Comparison of ENCODE assay signal across 8 mouse cellular contexts in the genomic region with DNA sequence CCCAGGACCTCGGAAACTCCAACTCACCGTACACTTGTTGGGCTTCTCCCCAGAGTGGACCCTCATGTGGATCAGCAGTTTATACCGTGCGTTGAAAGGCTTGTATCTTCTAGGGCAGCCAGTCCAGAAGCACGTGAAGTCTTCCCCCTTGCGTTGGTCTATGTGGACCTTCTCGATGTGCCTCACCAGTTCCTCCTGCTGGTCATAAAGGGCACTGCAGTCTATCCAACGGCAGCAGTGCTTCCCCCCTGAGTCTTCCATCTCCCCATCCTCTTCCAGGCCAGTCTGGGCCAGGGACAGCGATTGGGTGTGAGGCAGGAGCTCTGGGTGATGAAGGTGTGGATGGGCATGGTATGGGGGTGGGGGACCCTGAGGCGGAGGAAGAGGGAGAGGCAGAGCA.
DNase-seq lines count a peak whose midpoint lies in the region; ATAC-seq and TF ChIP-seq lines count a peak whose summit lies in the region.

No protein-coding gene starts in this region.

- H3K79me2 ChIP-seq in liver, adult 2 months (ENCODE audit: control insufficient read depth, insufficient read depth, low read length) = no peaks in the 10 kb centered on the region

- TF ChIP-seq CTCF in brain, embryonic 14.5 days (IDR thresholded peaks at IDR 0.05; ENCODE audit: borderline replicate concordance, extremely low read depth, insufficient read depth, insufficient read length) = peak; percentile 64
- peak; percentile 89 for TF ChIP-seq CTCF in liver, adult 2 months (IDR thresholded peaks at IDR 0.05; ENCODE audit: low read depth, low read length)
- peak; percentile 52; the same call in 1 of the 2 replicates for TF ChIP-seq CTCF in spleen, adult 2 months (IDR thresholded peaks at IDR 0.05; ENCODE audit: extremely low read depth, insufficient read depth, insufficient read length, insufficient replicate concordance)

- no peaks in the 10 kb centered on the region for H3K4me1 ChIP-seq in forebrain, embryonic 11.5 days (replicated peaks; ENCODE audit: control insufficient read depth, insufficient read depth, low read length)
- peaks cover 6% of the 10 kb centered on the region; the same call in 1 of the 2 replicates for H3K4me1 ChIP-seq in forebrain, embryonic 13.5 days
- H3K4me1 ChIP-seq in midbrain, embryonic 10.5 days = 0 out of 2 replicates have a peak, but pooled peaks cover 8% of the 10 kb centered on the region
- H3K4me1 ChIP-seq in midbrain, embryonic 13.5 days (replicated peaks) = no peaks in the 10 kb centered on the region
- H3K4me1 ChIP-seq in liver, adult 2 months (ENCODE audit: control insufficient read depth, insufficient read depth, low read length) = no peaks in the 10 kb centered on the region
- H3K4me1 ChIP-seq in spleen, adult 2 months (ENCODE audit: control insufficient read depth, insufficient read depth, insufficient read length) = no peaks in the 10 kb centered on the region
- H3K4me1 ChIP-seq in midbrain, embryonic 14.5 days (ENCODE audit: control insufficient read depth, insufficient read depth, low read length) = no peaks in the 10 kb centered on the region

- H3K4me3 ChIP-seq in forebrain, embryonic 11.5 days (ENCODE audit: low read depth, low read length) = no peak overlapping the region
- H3K4me3 ChIP-seq in forebrain, embryonic 13.5 days = no peak overlapping the region
- no peak overlapping the region for H3K4me3 ChIP-seq in midbrain, embryonic 10.5 days
- H3K4me3 ChIP-seq in midbrain, embryonic 13.5 days (replicated peaks) = no peak overlapping the region
- H3K4me3 ChIP-seq in liver, adult 2 months (ENCODE audit: insufficient read depth, low read depth, low read length) = no peak overlapping the region
- no peak overlapping the region for H3K4me3 ChIP-seq in spleen, adult 2 months (ENCODE audit: extremely low read depth, insufficient read depth, insufficient read length)
- no peak overlapping the region for H3K4me3 ChIP-seq in midbrain, embryonic 14.5 days (replicated peaks; ENCODE audit: low read depth, low read length)

- H3K4me2 ChIP-seq in forebrain, embryonic 11.5 days (ENCODE audit: low read depth, low read length, severe bottlenecking) = no peak overlapping the region
- no peak overlapping the region for H3K4me2 ChIP-seq in forebrain, embryonic 13.5 days
- H3K4me2 ChIP-seq in midbrain, embryonic 13.5 days (replicated peaks) = no peak overlapping the region
- no peak overlapping the region for H3K4me2 ChIP-seq in midbrain, embryonic 14.5 days (ENCODE audit: low read length)

- DNase-seq in forebrain, embryonic 11.5 days (ENCODE audit: low spot score) = peak; percentile 56
- peak; percentile 25 for DNase-seq in midbrain, embryonic 10.5 days (ENCODE audit: low spot score)
- DNase-seq in brain, embryonic 14.5 days (ENCODE audit: low read depth) = peak; percentile 20
- DNase-seq in liver, adult 2 months (ENCODE audit: extremely low read depth, low read depth, low spot score) = peak; percentile 25
- peak in 1 of 2 experiments; percentile 14 for DNase-seq in spleen, adult 2 months (ENCODE audit: low read depth in 1 of 2, low spot score in 2 of 2)
- no peak for DNase-seq in midbrain, embryonic 14.5 days

- no peaks in the 10 kb centered on the region for H3K36me3 ChIP-seq in forebrain, embryonic 11.5 days (ENCODE audit: control insufficient read depth, insufficient read depth, low read length)
- H3K36me3 ChIP-seq in forebrain, embryonic 13.5 days (ENCODE audit: poor library complexity, severe bottlenecking) = no peaks in the 10 kb centered on the region
- H3K36me3 ChIP-seq in midbrain, embryonic 10.5 days = peaks cover 9% of the 10 kb centered on the region
- H3K36me3 ChIP-seq in midbrain, embryonic 13.5 days = no peaks in the 10 kb centered on the region
- no peaks in the 10 kb centered on the region for H3K36me3 ChIP-seq in liver, adult 2 months (ENCODE audit: control insufficient read depth, insufficient read depth, low read length)
- H3K36me3 ChIP-seq in spleen, adult 2 months (ENCODE audit: control insufficient read depth, insufficient read depth, low read length) = no peaks in the 10 kb centered on the region
- no peaks in the 10 kb centered on the region for H3K36me3 ChIP-seq in midbrain, embryonic 14.5 days (ENCODE audit: control insufficient read depth, insufficient read depth, low read length)

- H3K27ac ChIP-seq in forebrain, embryonic 11.5 days (ENCODE audit: low read depth, low read length) = no peak overlapping the region
- no peak overlapping the region for H3K27ac ChIP-seq in forebrain, embryonic 13.5 days
- H3K27ac ChIP-seq in midbrain, embryonic 10.5 days (replicated peaks) = no peak overlapping the region
- no peak overlapping the region for H3K27ac ChIP-seq in midbrain, embryonic 13.5 days
- H3K27ac ChIP-seq in liver, adult 2 months (replicated peaks; ENCODE audit: insufficient read depth, low read depth, low read length) = no peak overlapping the region
- H3K27ac ChIP-seq in spleen, adult 2 months (ENCODE audit: insufficient read depth, low read length) = no peak overlapping the region
- no peak overlapping the region for H3K27ac ChIP-seq in midbrain, embryonic 14.5 days (replicated peaks; ENCODE audit: low read depth, low read length)

- no peaks in the 10 kb centered on the region for H3K9me3 ChIP-seq in forebrain, embryonic 11.5 days (ENCODE audit: control insufficient read depth, low read length)
- H3K9me3 ChIP-seq in forebrain, embryonic 13.5 days (replicated peaks) = no peaks in the 10 kb centered on the region
- no peaks in the 10 kb centered on the region for H3K9me3 ChIP-seq in midbrain, embryonic 10.5 days (replicated peaks)
- H3K9me3 ChIP-seq in midbrain, embryonic 13.5 days = no peaks in the 10 kb centered on the region
- no peaks in the 10 kb centered on the region for H3K9me3 ChIP-seq in midbrain, embryonic 14.5 days (ENCODE audit: control insufficient read depth, low read length)

- H3K27me3 ChIP-seq in forebrain, embryonic 11.5 days (ENCODE audit: control insufficient read depth, insufficient read depth, low read length) = no peaks in the 10 kb centered on the region
- H3K27me3 ChIP-seq in forebrain, embryonic 13.5 days = no peaks in the 10 kb centered on the region
- H3K27me3 ChIP-seq in midbrain, embryonic 10.5 days (ENCODE audit: low read depth, poor library complexity, severe bottlenecking) = no peaks in the 10 kb centered on the region
- no peaks in the 10 kb centered on the region for H3K27me3 ChIP-seq in midbrain, embryonic 13.5 days
- H3K27me3 ChIP-seq in liver, adult 2 months (ENCODE audit: control insufficient read depth, insufficient read depth, low read length) = no peaks in the 10 kb centered on the region
- no peaks in the 10 kb centered on the region for H3K27me3 ChIP-seq in spleen, adult 2 months (ENCODE audit: control insufficient read depth, insufficient read depth, low read length)
- H3K27me3 ChIP-seq in midbrain, embryonic 14.5 days (ENCODE audit: control insufficient read depth, insufficient read depth, low read length) = no peaks in the 10 kb centered on the region

- ATAC-seq in forebrain, embryonic 11.5 days (replicated peaks; ENCODE audit: low FRiP score) = no peak
- no peak for ATAC-seq in forebrain, embryonic 13.5 days
- ATAC-seq in midbrain, embryonic 13.5 days = no peak
- ATAC-seq in midbrain, embryonic 14.5 days (ENCODE audit: low FRiP score, low TSS enrichment) = no peak

- WGBS in forebrain, embryonic 11.5 days = 79% methylated on average over 10 of the region's 10 CpGs
- WGBS in forebrain, embryonic 13.5 days = 74% methylated on average over 10 of the region's 10 CpGs
- WGBS in midbrain, embryonic 10.5 days = 68% methylated on average over 10 of the region's 10 CpGs
- 70% methylated on average over 10 of the region's 10 CpGs for WGBS in midbrain, embryonic 13.5 days
- 58% methylated on average over 10 of the region's 10 CpGs for WGBS in liver, adult 2 months
- WGBS in spleen, adult 2 months = 49% methylated on average over 10 of the region's 10 CpGs
- WGBS in midbrain, embryonic 14.5 days = 79% methylated on average over 10 of the region's 10 CpGs

- TF ChIP-seq POLR2A in brain, embryonic 14.5 days (IDR thresholded peaks at IDR 0.05; ENCODE audit: borderline replicate concordance, extremely low read depth, insufficient read depth, insufficient read length, poor library complexity, severe bottlenecking) = no peak
- TF ChIP-seq POLR2A in liver, adult 2 months (IDR thresholded peaks at IDR 0.05; ENCODE audit: extremely low read depth, insufficient read depth, low read length) = no peak
- TF ChIP-seq POLR2A in spleen, adult 2 months (IDR thresholded peaks at IDR 0.05; ENCODE audit: low read depth, low read length) = no peak

- H3K9ac ChIP-seq in forebrain, embryonic 11.5 days (ENCODE audit: low read length) = no peak overlapping the region
- no peak overlapping the region for H3K9ac ChIP-seq in forebrain, embryonic 13.5 days
- no peak overlapping the region for H3K9ac ChIP-seq in midbrain, embryonic 13.5 days (replicated peaks)
- no peak overlapping the region for H3K9ac ChIP-seq in liver, adult 2 months (ENCODE audit: low read depth, low read length)
- no peak overlapping the region for H3K9ac ChIP-seq in midbrain, embryonic 14.5 days (replicated peaks; ENCODE audit: low read length)
